Mouse (Mus musculus) liver, postnatal 0 days (tissue): Measurements from ENCODE around the gene Gm29094. TPM values are rescaled to one million over a fixed set of nuclear protein-coding genes. Genes with fewer than 3 reads are reported as not detected.
"Not testable (repeated sequence)": the region's sequence is repeated elsewhere in the genome, so short reads cannot be mapped to it uniquely, and the experiment has no call there.

Experiments
- ATAC-seq: fragments of 200-750 bp; cut with Nextera tagmentation; 2 replicates; pipeline ENCODE4 v1.8.0; 2017; ENCODE audit warnings: mild to moderate bottlenecking, moderate library complexity
- DNase-seq: peaks from one replicate; pipeline ENCODE4 v3.0.0-alpha.2; 2016
- H3K27ac ChIP-seq: fragments of 300-500 bp; sonication (generic); 2 replicates; pipeline ENCODE4 v1.5.1; 2014; ENCODE audit warnings: antibody characterized with exemption, moderate library complexity, mild to moderate bottlenecking, low read depth
- H3K27me3 ChIP-seq: fragments of 300-500 bp; sonication (generic); 2 replicates; pipeline ENCODE4 v1.6.1; 2014; ENCODE audit warnings: low read length, control low read depth, mixed read lengths; ENCODE audit not compliant: insufficient read depth
- H3K36me3 ChIP-seq: fragments of 300-500 bp; sonication (generic); replicated peaks from 2 replicates; pipeline ENCODE4 v1.6.1; 2014; ENCODE audit warnings: mild to moderate bottlenecking, control low read depth, low read length, moderate library complexity, mixed read lengths; ENCODE audit not compliant: insufficient read depth
- H3K4me1 ChIP-seq: fragments of 300-500 bp; sonication (generic); 2 replicates; pipeline ENCODE4 v1.6.1; 2014; ENCODE audit warnings: antibody characterized with exemption, mild to moderate bottlenecking, control low read depth; ENCODE audit not compliant: insufficient read depth
- H3K4me2 ChIP-seq: fragments of 300-500 bp; sonication (generic); 2 replicates; pipeline ENCODE4 v1.6.1; 2014; ENCODE audit warnings: low read depth, mild to moderate bottlenecking, low read length, moderate library complexity, mixed read lengths
- H3K4me3 ChIP-seq: fragments of 300-500 bp; sonication (generic); 2 replicates; pipeline ENCODE4 v1.5.1; 2014; ENCODE audit warnings: low read depth, low read length
- H3K9ac ChIP-seq: fragments of 300-500 bp; sonication (generic); replicated peaks from 2 replicates; pipeline ENCODE4 v1.6.1; 2014; ENCODE audit warnings: mild to moderate bottlenecking, moderate library complexity
- H3K9me3 ChIP-seq: fragments of 300-500 bp; sonication (generic); 2 replicates; pipeline ENCODE4 v1.6.1; 2016; ENCODE audit warnings: mild to moderate bottlenecking, control low read depth, low read length, mixed read lengths
- CTCF ChIP-seq: sonication (generic); IDR thresholded peaks from 2 replicates; pipeline ENCODE4 v1.5.1; 2016; ENCODE audit warnings: antibody characterized with exemption, low read depth
- WGBS: fragments of 180-500 bp; shearing (Covaris S2); extraction: QIAGEN DNeasy Blood & Tissue Kit; methylation state at CpG from one replicate; pipeline ENCODE4 v1.1.7; 2014; ENCODE audit not compliant: insufficient replicate concordance; 5-methylcytosine and 5-hydroxymethylcytosine counted together
- polyA plus RNA-seq: library from polyadenylated mRNA; unstranded; fragments of >200 nt; fragmentation: Nextera tagmentation; extraction: Ambion mirVana; gene quantifications from 2 replicates; pipeline ENCODE4 v1.2.1, GENCODE M21; 2015

The Gm29094 gene
- polyA plus RNA-seq, 1 experiment from 2014 or later: 0.46 TPM

DNA sequence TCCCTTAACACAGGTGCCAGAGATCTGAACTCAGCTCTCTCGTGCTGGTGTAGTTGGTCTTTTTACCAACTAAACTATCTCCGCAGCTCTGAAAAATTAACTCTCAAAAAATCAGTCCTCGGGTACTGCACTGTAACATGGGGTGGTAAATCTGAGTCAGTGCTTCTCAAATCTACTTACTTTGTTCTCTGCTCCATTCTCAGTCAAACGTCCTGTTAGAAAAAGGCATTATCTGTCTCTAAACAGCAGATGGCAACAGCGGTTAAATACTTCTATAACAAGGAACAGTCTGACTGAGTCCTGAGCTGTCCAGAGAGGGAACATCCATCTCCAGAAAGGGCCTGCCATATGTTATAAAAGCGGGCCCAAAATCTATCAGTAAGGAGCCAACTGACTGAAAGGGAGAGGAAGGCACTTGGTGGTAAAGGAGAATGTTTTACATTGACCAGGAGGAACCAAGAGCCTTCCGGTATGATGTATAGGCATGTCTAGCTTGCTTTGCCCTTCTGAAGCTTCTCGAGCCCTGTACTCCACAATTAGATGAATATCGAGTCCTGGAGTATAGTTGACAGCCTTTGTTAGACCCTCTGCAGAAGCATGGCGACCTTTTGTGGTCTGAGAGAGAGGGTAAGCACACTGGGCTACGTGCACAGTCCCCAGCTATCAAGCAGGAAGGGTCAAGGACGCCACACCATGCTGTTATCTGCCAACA, 11.3 kb downstream of the Gm29094 start, which contains the start of gene Mthfs:
Gene Mthfs (plus strand): TSS at position 324 of the 712 bp plus-strand sequence.
- not testable (repeated sequence) for H3K4me1 ChIP-seq, H3K9me3 ChIP-seq, H3K9ac ChIP-seq, H3K27me3 ChIP-seq, DNase-seq, H3K36me3 ChIP-seq
- TF ChIP-seq CTCF: peak; percentile 35; the same call in 1 of the 2 replicates
- Histone ChIP-seq H3K27ac (peak within 1 kb of the TSS; percentile 83), H3K4me3 (peak within 1 kb of the TSS; percentile 36), H3K4me2 (peak within 1 kb of the TSS; percentile 56; the same call in 1 of the 2 replicates)
- 22% methylated on average over 9 of the region's 12 CpGs for WGBS
- peak; percentile 58 for ATAC-seq

DNA sequence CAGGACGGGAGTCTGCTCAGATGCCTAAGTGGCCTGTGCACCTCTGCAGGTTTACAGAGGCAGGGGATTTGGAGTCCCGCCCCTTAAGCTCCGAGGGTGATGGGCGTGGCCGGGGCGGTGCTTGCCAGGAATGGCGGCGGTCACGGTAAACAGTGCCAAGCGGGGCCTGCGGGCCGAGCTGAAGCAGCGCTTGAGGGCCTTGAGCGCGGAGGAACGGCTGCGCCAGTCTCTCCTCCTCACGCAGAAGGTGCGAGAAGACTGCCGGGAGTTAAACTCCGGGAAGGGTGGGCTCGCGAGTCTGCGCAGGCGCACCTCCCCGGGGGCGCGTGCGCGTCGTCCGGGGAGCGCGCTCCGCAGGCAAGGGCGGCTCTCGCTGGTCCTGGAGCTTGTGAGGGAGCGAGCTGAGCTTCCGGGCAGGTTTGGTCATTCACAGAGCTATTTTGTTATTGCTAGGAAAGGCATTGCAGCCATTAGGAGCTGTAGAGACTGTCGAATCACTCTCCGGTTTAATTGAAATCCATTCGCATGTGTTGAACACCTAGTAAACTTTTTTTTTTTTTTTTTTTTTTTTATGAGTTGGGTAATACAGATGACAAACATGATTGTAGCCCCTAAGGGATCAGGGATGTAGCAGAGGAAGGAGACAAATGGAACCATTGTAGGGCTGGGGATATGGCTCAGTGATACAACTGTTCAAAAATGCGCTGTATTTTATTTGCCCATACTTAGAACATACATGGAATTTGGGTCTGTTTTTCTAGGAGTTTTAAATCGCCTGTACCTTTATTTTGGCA, 12.1 kb downstream of the Gm29094 start:
- H3K4me1 ChIP-seq, H3K9ac ChIP-seq, DNase-seq, H3K27me3 ChIP-seq, H3K9me3 ChIP-seq, H3K36me3 ChIP-seq: not testable (repeated sequence)
- Histone ChIP-seq H3K4me3 (peak overlapping the region; percentile 36), H3K4me2 (peak overlapping the region; percentile 56; the same call in 1 of the 2 replicates), H3K27ac (peak overlapping the region; percentile 83)
- WGBS: 8% methylated on average over 10 of the region's 44 CpGs
- ATAC-seq: peak; percentile 96

GRCm38 (mm10) chr9:89212428-89212827, 13.2 kb downstream of the Gm29094 start:
- not testable (repeated sequence) for H3K27ac ChIP-seq, H3K9ac ChIP-seq, H3K4me1 ChIP-seq, H3K9me3 ChIP-seq, H3K4me2 ChIP-seq, H3K4me3 ChIP-seq, DNase-seq, H3K27me3 ChIP-seq, H3K36me3 ChIP-seq, ATAC-seq
- 43% methylated on average over 1 of the region's 1 CpGs for WGBS
- TF ChIP-seq CTCF: peak; percentile 39

DNA sequence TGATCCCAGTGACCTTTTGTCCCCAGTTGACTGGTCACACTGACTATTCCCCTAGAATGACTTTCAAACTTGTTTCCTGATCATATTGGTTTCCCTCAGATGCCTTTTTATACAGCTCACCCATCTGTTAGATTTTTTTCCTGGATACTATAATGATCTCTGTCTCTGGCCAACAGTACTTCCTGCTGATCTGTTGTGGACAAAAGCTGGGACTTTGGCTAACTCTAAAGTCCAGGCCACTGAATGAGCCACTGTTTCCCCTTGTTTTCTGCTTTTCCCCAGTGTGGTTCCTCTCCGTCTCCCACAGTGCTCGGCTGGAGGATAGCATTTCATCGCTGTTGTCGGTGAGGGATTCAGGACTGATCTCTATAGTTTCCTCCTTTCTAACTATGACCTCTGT, 19.0 kb downstream of the Gm29094 start:
- 80% methylated on average over 4 of the region's 4 CpGs for WGBS
- H3K4me3 ChIP-seq, H3K4me1 ChIP-seq, H3K9me3 ChIP-seq, H3K36me3 ChIP-seq, H3K9ac ChIP-seq, H3K27me3 ChIP-seq, DNase-seq, H3K4me2 ChIP-seq: not testable (repeated sequence)
- peak; percentile 70 for ATAC-seq
- peak overlapping the region; percentile 67; the same call in 1 of the 2 replicates for H3K27ac ChIP-seq

GRCm38 (mm10) chr9:89219668-89220067, 20.5 kb downstream of the Gm29094 start:
- peak overlapping the region; percentile 49; the same call in 1 of the 2 replicates for H3K27ac ChIP-seq
- WGBS: 63% methylated on average over 3 of the region's 4 CpGs
- H3K4me3 ChIP-seq, H3K9me3 ChIP-seq, H3K4me1 ChIP-seq, H3K4me2 ChIP-seq, DNase-seq, H3K27me3 ChIP-seq, H3K36me3 ChIP-seq, H3K9ac ChIP-seq: not testable (repeated sequence)
- peak; percentile 91 for ATAC-seq

DNA sequence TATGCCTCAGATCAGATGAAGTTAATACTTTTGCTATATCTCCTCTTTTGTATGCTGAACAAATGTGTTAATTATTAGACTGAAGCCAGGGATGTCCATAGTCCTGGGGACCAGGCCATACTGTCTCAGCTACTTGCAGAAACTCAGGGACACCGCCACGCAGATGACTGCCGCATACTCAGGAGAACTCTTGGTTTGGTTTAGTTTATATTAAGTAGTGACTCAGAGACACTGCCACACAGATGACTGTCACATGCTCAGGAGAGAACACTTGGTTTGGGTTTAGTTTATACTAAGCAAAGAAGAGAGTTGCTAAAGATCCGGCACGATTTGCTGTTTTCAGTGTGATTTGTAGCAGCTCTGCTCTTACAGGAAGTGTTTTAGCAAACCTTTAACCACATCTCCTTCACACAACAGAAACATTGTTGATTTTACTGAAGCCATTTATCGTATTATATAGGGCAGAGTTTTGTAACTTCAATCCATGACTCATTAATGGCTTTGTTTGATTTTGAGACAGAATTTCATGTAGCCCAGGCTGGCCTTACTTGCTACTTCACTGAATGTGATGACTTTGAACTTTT, 21.6 kb downstream of the Gm29094 start:
- ATAC-seq, DNase-seq: not testable (repeated sequence)

More for the DNA sequence above, 21.6 kb downstream of the Gm29094 start:
- not testable (repeated sequence) for H3K9me3 ChIP-seq, H3K27ac ChIP-seq, H3K27me3 ChIP-seq, H3K4me2 ChIP-seq, H3K9ac ChIP-seq, H3K36me3 ChIP-seq, H3K4me3 ChIP-seq, H3K4me1 ChIP-seq
- WGBS: 66% methylated on average over 6 of the region's 6 CpGs
